Mouse (Mus musculus) midbrain, embryonic 14.5 days (tissue): ENCODE data around the gene Dnm3. TPM values are rescaled to one million over a fixed set of nuclear protein-coding genes. Genes with fewer than 3 reads are reported as not detected.

Source experiments
- ATAC-seq: fragments of 200-750 bp; cut with Nextera tagmentation; 2 replicates; pipeline ENCODE4 v1.8.0; 2017; ENCODE audit warnings: moderate number of reproducible peaks, moderate library complexity; ENCODE audit not compliant: low FRiP score, low TSS enrichment
- DNase-seq: peaks from one replicate; pipeline ENCODE4 v3.0.0-alpha.2; 2015
- H3K27ac ChIP-seq: fragments of 300-500 bp; sonication (generic); replicated peaks from 2 replicates; pipeline ENCODE4 v1.5.1; 2014; ENCODE audit warnings: mild to moderate bottlenecking, low read depth, low read length, moderate library complexity
- H3K27me3 ChIP-seq: fragments of 300-500 bp; sonication (generic); 2 replicates; pipeline ENCODE4 v1.6.1; 2014; ENCODE audit warnings: low read length, control low read depth, mixed read lengths; ENCODE audit not compliant: control insufficient read depth, insufficient read depth
- H3K36me3 ChIP-seq: fragments of 300-500 bp; sonication (generic); 2 replicates; pipeline ENCODE4 v1.6.1; 2014; ENCODE audit warnings: low read length, control low read depth; ENCODE audit not compliant: control insufficient read depth, insufficient read depth
- H3K4me1 ChIP-seq: fragments of 300-500 bp; sonication (generic); 2 replicates; pipeline ENCODE4 v1.6.1; 2014; ENCODE audit warnings: mild to moderate bottlenecking, antibody characterized with exemption, low read length, control low read depth; ENCODE audit not compliant: control insufficient read depth, insufficient read depth
- H3K4me2 ChIP-seq: fragments of 300-500 bp; sonication (generic); 2 replicates; pipeline ENCODE4 v1.6.1; 2014; ENCODE audit warnings: mild to moderate bottlenecking, low read length, moderate library complexity
- H3K4me3 ChIP-seq: fragments of 300-500 bp; sonication (generic); replicated peaks from 2 replicates; pipeline ENCODE4 v1.5.1; 2014; ENCODE audit warnings: low read depth, low read length
- H3K9ac ChIP-seq: fragments of 300-500 bp; sonication (generic); replicated peaks from 2 replicates; pipeline ENCODE4 v1.6.1; 2014; ENCODE audit warnings: mild to moderate bottlenecking, low read length, moderate library complexity
- H3K9me3 ChIP-seq: fragments of 300-500 bp; sonication (generic); 2 replicates; pipeline ENCODE4 v1.6.1; 2016; ENCODE audit warnings: low read length, control low read depth, mixed read lengths; ENCODE audit not compliant: control insufficient read depth
- WGBS: fragments of 180-500 bp; shearing (Covaris S2); extraction: QIAGEN DNeasy Blood & Tissue Kit; methylation state at CpG from one replicate; pipeline ENCODE4 v1.1.7; 2014; 5-methylcytosine and 5-hydroxymethylcytosine counted together
- polyA plus RNA-seq: library from polyadenylated mRNA; unstranded; fragments of >200 nt; fragmentation: Nextera tagmentation; extraction: Ambion mirVana; gene quantifications from 2 replicates; pipeline ENCODE4 v1.2.1, GENCODE M21; 2014

The Dnm3 gene
- polyA plus RNA-seq, 1 experiment from 2014 or later = 62.0 TPM

- 8% methylated on average over 2 of the region's 2 CpGs for WGBS
- no peak overlapping the region for H3K4me2 ChIP-seq
- no peak overlapping the region for H3K4me3 ChIP-seq
- DNase-seq (no peak), ATAC-seq (no peak)
- H3K36me3 ChIP-seq = no peaks in the 10 kb centered on the region
- peaks cover 8% of the 10 kb centered on the region for H3K4me1 ChIP-seq
- H3K9ac ChIP-seq = no peak overlapping the region
- H3K27me3 ChIP-seq = no peaks in the 10 kb centered on the region
- no peaks in the 10 kb centered on the region for H3K9me3 ChIP-seq
- H3K27ac ChIP-seq = no peak overlapping the region
Observed at GRCm38 (mm10) chr1:162210529-162210928, 267.3 kb downstream of the Dnm3 start.

GRCm38 (mm10) chr1:162209487-162210149 lies 268.2 kb downstream of the Dnm3 start:
- no peaks in the 10 kb centered on the region for H3K27me3 ChIP-seq
- H3K4me3 ChIP-seq = no peak overlapping the region
- H3K9me3 ChIP-seq = no peaks in the 10 kb centered on the region
- 11% methylated on average over 10 of the region's 10 CpGs for WGBS
- no peaks in the 10 kb centered on the region for H3K36me3 ChIP-seq
- H3K4me2 ChIP-seq = no peak overlapping the region; the same call in 1 of the 2 replicates
- DNase-seq (peak; percentile 45), ATAC-seq (no peak)
- 0 out of 2 replicates have a peak overlapping the region, but pooled peaks have one; percentile 4 for H3K27ac ChIP-seq
- peaks cover 8% of the 10 kb centered on the region for H3K4me1 ChIP-seq
- no peak overlapping the region for H3K9ac ChIP-seq

GRCm38 (mm10) chr1:162209010-162209409 lies 268.8 kb downstream of the Dnm3 start:
- ATAC-seq = no peak
- Histone ChIP-seq H3K9me3 (no peaks in the 10 kb centered on the region), H3K9ac (no peak overlapping the region), H3K36me3 (no peaks in the 10 kb centered on the region), H3K4me3 (no peak overlapping the region), H3K4me2 (no peak overlapping the region; the same call in 1 of the 2 replicates), H3K27ac (no peak overlapping the region), H3K4me1 (peaks cover 8% of the 10 kb centered on the region), H3K27me3 (no peaks in the 10 kb centered on the region)
- WGBS = 76% methylated on average over 9 of the region's 9 CpGs
- no peak for DNase-seq

GRCm38 (mm10) chr1:162207708-162208043 lies 270.2 kb downstream of the Dnm3 start:
- H3K4me3 ChIP-seq = no peak overlapping the region
- no peak overlapping the region for H3K9ac ChIP-seq
- no peaks in the 10 kb centered on the region for H3K36me3 ChIP-seq
- no peaks in the 10 kb centered on the region for H3K27me3 ChIP-seq
- H3K27ac ChIP-seq = no peak overlapping the region
- H3K4me1 ChIP-seq = peaks cover 15% of the 10 kb centered on the region
- WGBS = 70% methylated on average over 7 of the region's 7 CpGs
- H3K4me2 ChIP-seq = no peak overlapping the region
- H3K9me3 ChIP-seq = no peaks in the 10 kb centered on the region
- ATAC-seq (no peak), DNase-seq (no peak)

GRCm38 (mm10) chr1:162206998-162207707 lies 270.7 kb downstream of the Dnm3 start:
- WGBS = 75% methylated on average over 12 of the region's 12 CpGs
- ATAC-seq = no peak
- Histone ChIP-seq H3K4me1 (peaks cover 16% of the 10 kb centered on the region), H3K9ac (no peak overlapping the region), H3K36me3 (no peaks in the 10 kb centered on the region), H3K27me3 (no peaks in the 10 kb centered on the region), H3K4me3 (no peak overlapping the region), H3K4me2 (no peak overlapping the region), H3K9me3 (no peaks in the 10 kb centered on the region), H3K27ac (no peak overlapping the region)
- no peak for DNase-seq

- no peaks in the 10 kb centered on the region for H3K27me3 ChIP-seq
- H3K27ac ChIP-seq = no peak overlapping the region
- peak; percentile 44 for DNase-seq
- WGBS = 19% methylated on average over 12 of the region's 12 CpGs
- ATAC-seq = peak; percentile 70; the same call in 1 of the 2 replicates
- H3K36me3 ChIP-seq = no peaks in the 10 kb centered on the region
- H3K9me3 ChIP-seq = no peaks in the 10 kb centered on the region
- H3K4me3 ChIP-seq = no peak overlapping the region
- H3K9ac ChIP-seq = no peak overlapping the region
- H3K4me1 ChIP-seq = peaks cover 7% of the 10 kb centered on the region; the same call in 1 of the 2 replicates
- H3K4me2 ChIP-seq = peak overlapping the region; percentile 15
Observed at GRCm38 (mm10) chr1:162202465-162203348, 275.1 kb downstream of the Dnm3 start.

- Histone ChIP-seq H3K4me2 (no peak overlapping the region), H3K9ac (no peak overlapping the region)
- 94% methylated on average over 6 of the region's 6 CpGs for WGBS
Observed at GRCm38 (mm10) chr1:162200446-162200845, 277.4 kb downstream of the Dnm3 start.

GRCm38 (mm10) chr1:162196812-162197680 lies 280.8 kb downstream of the Dnm3 start:
- peak; percentile 60 for ATAC-seq
- Histone ChIP-seq H3K9ac (no peak overlapping the region), H3K36me3 (no peaks in the 10 kb centered on the region), H3K9me3 (no peaks in the 10 kb centered on the region), H3K4me3 (no peak overlapping the region), H3K27me3 (no peaks in the 10 kb centered on the region), H3K4me2 (no peak overlapping the region), H3K27ac (no peak overlapping the region), H3K4me1 (peaks cover 9% of the 10 kb centered on the region; the same call in 1 of the 2 replicates)
- DNase-seq = peak; percentile 63
- WGBS = 51% methylated on average over 9 of the region's 9 CpGs

More at GRCm38 (mm10) chr1:162200446-162200845, 277.4 kb downstream of the Dnm3 start:
- Histone ChIP-seq H3K4me3 (no peak overlapping the region), H3K9me3 (no peaks in the 10 kb centered on the region), H3K36me3 (no peaks in the 10 kb centered on the region), H3K4me1 (peaks cover 17% of the 10 kb centered on the region; the same call in 1 of the 2 replicates), H3K27ac (no peak overlapping the region), H3K27me3 (no peaks in the 10 kb centered on the region)
- DNase-seq = no peak
- no peak for ATAC-seq
